In the genomic region with DNA sequence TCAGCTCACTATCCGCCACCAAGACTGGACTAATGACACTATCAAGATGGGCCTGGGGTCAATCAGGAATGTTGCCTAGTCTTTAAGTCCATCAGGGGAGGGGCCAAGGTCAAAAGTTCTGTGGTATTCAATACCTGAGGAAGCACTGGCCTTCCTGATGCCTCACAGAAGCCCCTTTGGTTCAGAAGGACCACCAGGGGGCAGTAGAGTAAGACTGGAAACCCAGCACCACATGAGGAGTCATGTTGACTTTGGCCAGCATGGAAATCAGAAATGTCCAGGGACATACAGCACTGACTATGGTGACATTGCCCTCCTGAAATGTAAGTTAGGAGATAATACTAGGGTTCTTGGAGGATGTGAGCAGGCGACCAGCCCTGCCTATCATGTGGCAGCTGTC, we compare ENCODE assay signal across 9 mouse cellular contexts. TPM values are rescaled to one million over a fixed set of nuclear protein-coding genes. Genes with fewer than 3 reads are reported as not detected.
DNase-seq lines count a peak whose midpoint lies in the region; TF ChIP-seq lines count a peak whose summit lies in the region.
"Had no signal": no experiment of that assay in that cellular context is flagged by ENCODE, and none has a peak within 500 bp of the region (broad histone marks: within the 10 kb centered on the region; RNA-seq: fewer than 3 reads in every experiment).

No protein-coding gene starts in this region.

- peak; percentile 57 for DNase-seq in adrenal gland, postnatal 10 days
- no peak for DNase-seq in adrenal gland, postnatal 25 days
- DNase-seq in layer of hippocampus, adult 2 months (ENCODE audit: low spot score in 2 of 2): peak in 1 of 2 experiments; percentile 30
- DNase-seq in layer of hippocampus, postnatal 10 days (ENCODE audit: low spot score in 2 of 2): no peak
- peak; percentile 43 for DNase-seq in adipocyte (ENCODE audit: low spot score)
- peak; percentile 41 for DNase-seq in lung, postnatal 36 days
- DNase-seq in layer of hippocampus, postnatal 36 days: no peak
- no peak for DNase-seq in frontal cortex, postnatal 25 days (ENCODE audit: low spot score in 2 of 2)

- TF ChIP-seq CTCF in layer of hippocampus, adult 2 months (conservative IDR thresholded peaks at IDR 0.05): peak; percentile 71

- H3K27ac ChIP-seq in layer of hippocampus, adult 2 months: no peak overlapping the region
- H3K27ac ChIP-seq: lung, embryonic 15.5 days had no signal

- H3K4me3 ChIP-seq in layer of hippocampus, adult 2 months: no peak overlapping the region
- H3K4me3 ChIP-seq: lung, embryonic 15.5 days had no signal

RNA-seq across cellular contexts. Expression of gene Gata5, which starts 16.2 kb away (rescaled TPM):
- total RNA-seq in adrenal gland, postnatal 10 days (2021): under 1 TPM; 0.27 to 0.36 TPM
- total RNA-seq in adrenal gland, postnatal 25 days (2021): 0.29 TPM in 1 of 2 replicates, not detected in the other
- total RNA-seq in layer of hippocampus, adult 2 months (2021): not detected
- not detected for total RNA-seq in layer of hippocampus, postnatal 10 days (2021)
- total RNA-seq in layer of hippocampus, postnatal 36 days (2021): not detected

Comparison
In these comparisons a context has a peak if more than half of its experiments do, and no peak if none do; other contexts are left out.
1. DNase-seq: peak in adrenal gland, postnatal 10 days (single experiment), adipocyte (single experiment) and lung, postnatal 36 days (single experiment); none in adrenal gland, postnatal 25 days (single experiment), layer of hippocampus, postnatal 10 days (0 of 2), layer of hippocampus, postnatal 36 days (0 of 2) and frontal cortex, postnatal 25 days (0 of 2).